Mouse (Mus musculus): ENCODE measurements at regions not wholly inside any gene's neighbourhood (a gene's known extent, or its start where the extent isn't known, plus 50 kb on each side); places are given as distances from the start of the nearest gene placed in this dataset.

DNA sequence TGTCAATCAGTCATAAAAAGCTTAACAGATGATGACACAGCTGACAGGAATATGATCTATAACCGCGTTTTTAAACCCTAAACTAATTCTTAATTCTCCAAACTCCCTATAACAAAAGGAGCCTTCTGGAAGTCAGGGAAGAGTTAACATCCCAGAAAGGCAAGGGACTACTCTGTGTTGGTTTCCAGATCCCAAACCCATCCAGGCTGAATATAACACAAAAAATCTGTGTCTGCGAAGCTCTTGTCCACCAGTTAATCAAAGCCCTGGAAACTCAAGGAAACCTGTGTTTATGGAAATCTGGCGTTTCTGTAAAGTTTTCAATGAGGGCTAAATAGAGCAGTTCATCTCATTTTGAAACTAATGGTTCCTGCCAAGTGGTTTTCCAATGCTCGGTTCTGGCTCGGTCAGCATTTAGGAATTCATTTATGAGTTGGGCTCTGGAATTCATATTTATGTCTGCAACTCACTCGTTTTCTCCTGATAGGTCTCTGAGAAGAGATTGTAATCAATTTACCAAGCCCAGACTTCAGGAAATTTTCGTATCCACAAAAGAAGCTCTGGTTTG lies 199.8 kb downstream of the Hlx start:
- TF ChIP-seq CTCF (IDR thresholded peaks at IDR 0.05; ENCODE audit: control insufficient read depth, insufficient read depth, insufficient read length) (no peak), MAX (IDR thresholded peaks at IDR 0.05) (no peak), MYOD1 (IDR thresholded peaks at IDR 0.05; ENCODE audit: control insufficient read depth, insufficient read length, low read depth) (peak; percentile 8)

Data from C2C12 (cell line).